Mouse (Mus musculus): ENCODE results near the gene Agap2. TPM values are rescaled to one million over a fixed set of nuclear protein-coding genes. Genes with fewer than 3 reads are reported as not detected.

Agap2 gene
- polyA plus RNA-seq, 2 experiments: 0.57 to 3.0 TPM

GRCm38 (mm10) chr10:127099868-127100267 is 24.8 kb downstream of the Agap2 start:
- 0 out of 2 replicates have a peak, but pooled peaks have one; percentile 15 for TF ChIP-seq CTCF (IDR thresholded peaks at IDR 0.05; ENCODE audit: low read depth)
- TF ChIP-seq EP300 (IDR thresholded peaks at IDR 0.05; ENCODE audit: low read depth): no peak
- no peak for ATAC-seq (ENCODE audit: insufficient read depth)
- Histone ChIP-seq H3K27me3 (ENCODE audit: control insufficient read depth, insufficient read depth, low read length) (no peaks in the 10 kb centered on the region), H3K4me2 (ENCODE audit: low read depth) (no peak overlapping the region), H3K9me3 (ENCODE audit: control insufficient read depth, low read length) (no peaks in the 10 kb centered on the region), H3K4me3 (ENCODE audit: insufficient read depth in 1 of 2, low read depth in 2 of 2, low read length in 2 of 2) (no peak overlapping the region), H3K9ac (replicated peaks) (no peak overlapping the region), H3K36me3 (replicated peaks; ENCODE audit: control insufficient read depth, insufficient read depth, low read depth) (peaks cover 3% of the 10 kb centered on the region), H3K4me1 (replicated peaks; ENCODE audit: control insufficient read depth in 2 of 2, insufficient read depth in 2 of 2, low read length in 1 of 2) (peaks cover 7 to 20% of the 10 kb centered on the region in 2 experiments), H3K27ac (no peak overlapping the region)
- 65% methylated on average over 15 of the region's 15 CpGs for WGBS (ENCODE audit: insufficient replicate concordance)
- DNase-seq (ENCODE audit: low read depth in 3 of 3, low spot score in 3 of 3): no peak

GRCm38 (mm10) chr10:127100414-127100813 is 25.3 kb downstream of the Agap2 start:
- WGBS (ENCODE audit: insufficient replicate concordance): 23% methylated on average over 8 of the region's 8 CpGs
- TF ChIP-seq CTCF (IDR thresholded peaks at IDR 0.05; ENCODE audit: low read depth) (no peak), EP300 (IDR thresholded peaks at IDR 0.05; ENCODE audit: low read depth) (peak; percentile 48)
- Histone ChIP-seq H3K9ac (replicated peaks) (no peak overlapping the region), H3K36me3 (replicated peaks; ENCODE audit: control insufficient read depth, insufficient read depth, low read depth) (peaks cover 3% of the 10 kb centered on the region), H3K4me2 (ENCODE audit: low read depth) (peak overlapping the region; percentile 15; the same call in 1 of the 2 replicates), H3K4me1 (replicated peaks; ENCODE audit: control insufficient read depth in 2 of 2, insufficient read depth in 2 of 2, low read length in 1 of 2) (peaks cover 7 to 20% of the 10 kb centered on the region in 2 experiments), H3K27me3 (ENCODE audit: control insufficient read depth, insufficient read depth, low read length) (no peaks in the 10 kb centered on the region), H3K9me3 (ENCODE audit: control insufficient read depth, low read length) (no peaks in the 10 kb centered on the region), H3K27ac (peak overlapping the region; percentile 18), H3K4me3 (ENCODE audit: insufficient read depth in 1 of 2, low read depth in 2 of 2, low read length in 2 of 2) (no peak overlapping the region)
- DNase-seq (ENCODE audit: low read depth in 3 of 3, low spot score in 3 of 3) (no peak), ATAC-seq (ENCODE audit: insufficient read depth) (peak; percentile 67)

GRCm38 (mm10) chr10:127101151-127101550 is 26.1 kb downstream of the Agap2 start:
- Histone ChIP-seq H3K9me3 (ENCODE audit: control insufficient read depth, low read length) (no peaks in the 10 kb centered on the region), H3K4me1 (replicated peaks; ENCODE audit: control insufficient read depth in 2 of 2, insufficient read depth in 2 of 2, low read length in 1 of 2) (peaks cover 7 to 20% of the 10 kb centered on the region in 2 experiments), H3K27me3 (ENCODE audit: control insufficient read depth, insufficient read depth, low read length) (no peaks in the 10 kb centered on the region), H3K27ac (no peak overlapping the region), H3K36me3 (replicated peaks; ENCODE audit: control insufficient read depth, insufficient read depth, low read depth) (peaks cover 3% of the 10 kb centered on the region), H3K9ac (replicated peaks) (no peak overlapping the region), H3K4me2 (ENCODE audit: low read depth) (no peak overlapping the region), H3K4me3 (ENCODE audit: insufficient read depth in 1 of 2, low read depth in 2 of 2, low read length in 2 of 2) (no peak overlapping the region)
- 54% methylated on average over 6 of the region's 6 CpGs for WGBS (ENCODE audit: insufficient replicate concordance)
- ATAC-seq (ENCODE audit: insufficient read depth): no peak
- no peak for TF ChIP-seq EP300 (IDR thresholded peaks at IDR 0.05; ENCODE audit: low read depth)
- TF ChIP-seq CTCF (IDR thresholded peaks at IDR 0.05; ENCODE audit: low read depth): no peak
- no peak for DNase-seq (ENCODE audit: low read depth in 3 of 3, low spot score in 3 of 3)

- no peak for TF ChIP-seq EP300 (IDR thresholded peaks at IDR 0.05; ENCODE audit: low read depth)
- TF ChIP-seq CTCF (IDR thresholded peaks at IDR 0.05; ENCODE audit: low read depth): no peak
- H3K9ac ChIP-seq (replicated peaks): no peak overlapping the region
- no peak overlapping the region for H3K27ac ChIP-seq
- H3K9me3 ChIP-seq (ENCODE audit: control insufficient read depth, low read length): no peaks in the 10 kb centered on the region
- no peaks in the 10 kb centered on the region for H3K27me3 ChIP-seq (ENCODE audit: control insufficient read depth, insufficient read depth, low read length)
- ATAC-seq (ENCODE audit: insufficient read depth) (no peak), DNase-seq (ENCODE audit: low read depth in 3 of 3, low spot score in 3 of 3) (no peak)
- 27% methylated on average over 7 of the region's 7 CpGs for WGBS (ENCODE audit: insufficient replicate concordance)
- H3K4me3 ChIP-seq (ENCODE audit: insufficient read depth in 1 of 2, low read depth in 2 of 2, low read length in 2 of 2): no peak overlapping the region
- no peak overlapping the region for H3K4me2 ChIP-seq (ENCODE audit: low read depth)
- H3K4me1 ChIP-seq (replicated peaks; ENCODE audit: control insufficient read depth in 2 of 2, insufficient read depth in 2 of 2, low read length in 1 of 2): peaks cover 19 to 34% of the 10 kb centered on the region in 2 experiments
- H3K36me3 ChIP-seq (replicated peaks; ENCODE audit: control insufficient read depth, insufficient read depth, low read depth): no peaks in the 10 kb centered on the region; the same call in none of the 2 replicates
These were observed 28.5 kb downstream of the Agap2 start for GRCm38 (mm10) chr10:127103631-127104030.

GRCm38 (mm10) chr10:127107563-127108261 is 32.6 kb downstream of the Agap2 start:
- peaks cover 11 to 23% of the 10 kb centered on the region in 2 experiments for H3K4me1 ChIP-seq (replicated peaks; ENCODE audit: control insufficient read depth in 2 of 2, insufficient read depth in 2 of 2, low read length in 1 of 2)
- TF ChIP-seq EP300 (IDR thresholded peaks at IDR 0.05; ENCODE audit: low read depth) (peak; percentile 57), CTCF (IDR thresholded peaks at IDR 0.05; ENCODE audit: low read depth) (no peak)
- no peaks in the 10 kb centered on the region for H3K27me3 ChIP-seq (ENCODE audit: control insufficient read depth, insufficient read depth, low read length)
- DNase-seq (ENCODE audit: low read depth in 3 of 3, low spot score in 3 of 3): no peak
- no peak overlapping the region for H3K9ac ChIP-seq (replicated peaks)
- H3K36me3 ChIP-seq (replicated peaks; ENCODE audit: control insufficient read depth, insufficient read depth, low read depth): no peaks in the 10 kb centered on the region
- H3K27ac ChIP-seq: peak overlapping the region; percentile 39; the same call in 1 of the 2 replicates
- no peaks in the 10 kb centered on the region for H3K9me3 ChIP-seq (ENCODE audit: control insufficient read depth, low read length)
- peak overlapping the region; percentile 35 for H3K4me2 ChIP-seq (ENCODE audit: low read depth)
- WGBS (ENCODE audit: insufficient replicate concordance): 19% methylated on average over 16 of the region's 16 CpGs
- ATAC-seq (ENCODE audit: insufficient read depth): peak; percentile 80
- H3K4me3 ChIP-seq (ENCODE audit: insufficient read depth in 1 of 2, low read depth in 2 of 2, low read length in 2 of 2): no peak overlapping the region
